Mouse (Mus musculus): Measurements from ENCODE around the gene Cdk12.

The Cdk12 gene

GRCm38 (mm10) chr11:98318421-98319116 lies 115.7 kb downstream of the Cdk12 start:
- no peak for DNase-seq

GRCm38 (mm10) chr11:98319120-98319519 lies 116.3 kb downstream of the Cdk12 start:
- peak; percentile 51 for DNase-seq

GRCm38 (mm10) chr11:98319544-98319943 lies 116.7 kb downstream of the Cdk12 start:
- DNase-seq: peak in 1 of 2 experiments; percentile 24

GRCm38 (mm10) chr11:98319944-98320343 lies 117.1 kb downstream of the Cdk12 start:
- DNase-seq: peak in 1 of 2 experiments; percentile 30

- DNase-seq: peak; percentile 52 to 69
Observed at GRCm38 (mm10) chr11:98320381-98320780, 117.5 kb downstream of the Cdk12 start.

- DNase-seq: peak; percentile 47 to 50
Observed at GRCm38 (mm10) chr11:98320806-98321676, 118.2 kb downstream of the Cdk12 start.

- no peak for DNase-seq
Observed at GRCm38 (mm10) chr11:98321677-98322003, 118.8 kb downstream of the Cdk12 start.

- DNase-seq: no peak
Observed at GRCm38 (mm10) chr11:98322159-98322558, 119.3 kb downstream of the Cdk12 start.

GRCm38 (mm10) chr11:98323136-98323866 lies 120.4 kb downstream of the Cdk12 start:
- peak in 1 of 2 experiments; percentile 40 for DNase-seq

- DNase-seq: peak in 1 of 2 experiments; percentile 31
Observed at GRCm38 (mm10) chr11:98323933-98324332, 121.1 kb downstream of the Cdk12 start.

- DNase-seq: peak in 1 of 2 experiments; percentile 32
Observed at GRCm38 (mm10) chr11:98325191-98325820, 122.4 kb downstream of the Cdk12 start.

GRCm38 (mm10) chr11:98325821-98326218 lies 123.0 kb downstream of the Cdk12 start:
- peak in 1 of 2 experiments; percentile 34 for DNase-seq

GRCm38 (mm10) chr11:98326741-98327135 lies 123.9 kb downstream of the Cdk12 start:
- no peak for DNase-seq

GRCm38 (mm10) chr11:98327136-98328030 lies 124.5 kb downstream of the Cdk12 start:
- DNase-seq: peak in 1 of 2 experiments; percentile 56

GRCm38 (mm10) chr11:98328031-98328370 lies 125.1 kb downstream of the Cdk12 start:
- peak in 1 of 2 experiments; percentile 69 for DNase-seq

All from cerebellum, postnatal 36 days (tissue).